Mouse (Mus musculus) left cerebral cortex, adult 2 months (tissue): ENCODE measurements around the gene Sipa1l1. TPM values are rescaled to one million over a fixed set of nuclear protein-coding genes. Genes with fewer than 3 reads are reported as not detected.

Experiments used
- DNase-seq, 2 experiments: peaks; one replicate each; pipeline ENCODE4 v3.0.0; 2021 to 2022; ENCODE audit warnings: low spot score in 2 of 2, mixed read lengths in 1 of 2; ENCODE audit errors: extremely low spot score in 1 of 2
- H3K27ac ChIP-seq: fragments of 200-600 bp; 2 replicates; pipeline ENCODE4 v1.8.1; 2022
- H3K4me3 ChIP-seq: fragments of 200-600 bp; 2 replicates; pipeline ENCODE4 v1.8.1; 2022
- CTCF ChIP-seq: fragments of 200-600 bp; IDR thresholded peaks from 2 replicates; pipeline ENCODE4 v1.8.1; 2022; ENCODE audit warnings: antibody characterized with exemption, mild to moderate bottlenecking, moderate library complexity
- intact Hi-C: fragments of 180-260 bp; cut with DNase I; formaldehyde crosslinking; loops from one replicate; pipeline ENCODE4 v1.15.1; 2025
- total RNA-seq, 2 experiments: library from RNA; stranded (reverse); gene quantifications; 2 replicates each; pipeline ENCODE4 v1.2.3; 2021

The Sipa1l1 gene
- total RNA-seq, 2 experiments from 2014 or later: 311 to 327 TPM

DNA sequence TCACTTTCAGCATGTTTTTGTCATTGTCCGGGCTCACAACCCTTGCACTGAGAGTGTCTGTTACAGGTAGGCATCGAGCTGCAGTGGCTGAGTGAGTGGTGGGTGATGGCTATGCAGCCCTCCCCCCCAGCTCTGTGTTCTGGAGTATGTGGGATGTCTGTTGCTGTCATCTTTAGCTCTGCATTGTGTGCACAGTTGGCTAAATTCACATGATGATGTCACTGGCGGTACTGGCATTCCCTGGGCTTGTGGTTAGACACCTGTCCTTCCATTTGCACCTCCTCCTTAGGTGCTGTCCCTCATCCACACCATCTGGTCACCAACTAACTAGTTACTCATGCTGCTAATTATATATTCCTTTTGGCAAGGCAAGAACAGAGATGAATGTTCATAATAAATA, 218.5 kb downstream of the Sipa1l1 start:
- intact Hi-C loops: loop anchor here (5.0 kb wide), 1 partner anchor 50 kb away; no protein-coding TSS in a partner anchor
- DNase-seq: peak; percentile 47 to 59
- no peak for TF ChIP-seq CTCF
- no peak overlapping the region for H3K4me3 ChIP-seq
- H3K27ac ChIP-seq: peak overlapping the region; percentile 59

DNA sequence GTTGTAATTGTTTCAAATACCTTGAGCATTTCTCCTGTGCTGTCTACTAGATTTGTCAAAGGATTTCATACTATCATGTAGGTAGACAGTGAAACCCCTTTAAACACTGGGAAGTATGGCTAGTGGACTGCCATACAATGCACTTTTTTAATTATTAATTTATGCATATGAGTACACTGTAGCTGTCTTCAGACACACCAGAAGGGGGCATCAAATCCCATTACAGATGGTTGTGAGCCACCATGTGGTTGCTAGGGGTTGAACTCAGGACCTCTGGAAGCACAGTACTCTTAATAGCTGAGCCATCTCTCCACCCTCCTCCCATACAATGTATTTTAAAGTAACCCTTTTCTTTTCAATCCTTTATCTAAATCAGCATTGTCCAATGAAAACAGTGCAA, 219.0 kb downstream of the Sipa1l1 start:
- intact Hi-C loops: loop anchor here (5.0 kb wide), 1 partner anchor 51 kb away; no protein-coding TSS in a partner anchor
- no peak overlapping the region for H3K27ac ChIP-seq
- TF ChIP-seq CTCF: peak; percentile 25
- H3K4me3 ChIP-seq: no peak overlapping the region
- no peak for DNase-seq

DNA sequence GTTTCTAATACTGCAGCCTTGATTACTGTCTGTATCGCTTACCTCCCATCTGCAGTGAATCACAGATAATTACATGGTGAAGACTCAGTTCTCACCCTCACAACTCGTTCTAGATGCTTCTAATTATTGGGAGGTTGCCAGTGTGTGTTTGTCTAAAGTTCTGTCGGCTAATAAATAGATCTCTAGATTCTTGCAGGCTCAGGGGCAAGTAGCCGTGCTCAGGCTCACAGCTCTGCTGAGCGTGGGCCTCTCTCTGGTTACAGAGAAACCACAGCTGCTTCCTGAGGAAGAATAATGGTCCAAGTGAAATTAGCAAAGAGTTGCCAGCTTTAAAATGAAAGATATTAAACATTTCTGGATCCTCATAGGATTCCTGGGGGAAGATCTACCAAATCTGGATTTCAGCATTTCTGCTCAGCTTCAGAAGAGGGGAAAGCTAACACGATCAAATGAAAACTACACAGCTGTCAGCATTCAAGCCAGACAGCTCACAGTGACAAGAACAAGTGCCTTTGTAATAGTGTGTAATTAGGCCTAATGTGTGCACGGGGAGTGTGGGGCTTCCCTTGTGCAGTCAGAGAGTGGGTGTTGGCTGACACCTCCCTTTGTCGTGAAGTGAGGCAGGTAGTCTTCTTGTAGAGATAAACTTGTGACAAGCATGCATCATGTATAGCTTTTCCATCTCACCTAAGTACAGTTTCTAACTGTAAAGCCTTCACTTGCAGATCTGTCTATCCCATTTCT, 225.2 kb downstream of the Sipa1l1 start:
- TF ChIP-seq CTCF: no peak
- Histone ChIP-seq H3K4me3 (no peak overlapping the region), H3K27ac (peak overlapping the region; percentile 9)
- DNase-seq: no peak
- intact Hi-C loops: no loop called here

DNA sequence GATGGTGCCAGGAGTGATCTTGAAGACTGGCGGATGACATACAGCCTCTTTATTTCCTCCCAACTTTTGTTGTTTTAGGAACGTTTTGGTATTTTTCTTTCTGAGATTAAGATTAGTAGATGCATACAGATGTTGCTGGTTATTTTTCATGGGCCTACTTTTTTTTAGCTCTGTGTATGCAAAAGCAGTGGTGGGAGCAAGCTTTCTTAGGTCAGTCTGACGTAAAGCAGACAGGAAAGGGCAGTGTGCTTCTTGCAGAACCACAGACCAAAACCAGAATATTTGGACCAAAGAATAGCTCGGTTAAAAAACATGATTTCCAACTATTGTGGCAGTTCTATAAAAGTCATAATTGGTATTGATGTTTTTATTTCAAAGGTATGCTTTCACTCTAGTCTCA, 226.1 kb downstream of the Sipa1l1 start:
- TF ChIP-seq CTCF: no peak
- Histone ChIP-seq H3K4me3 (no peak overlapping the region), H3K27ac (no peak overlapping the region)
- intact Hi-C loops: no loop called here
- DNase-seq: no peak

DNA sequence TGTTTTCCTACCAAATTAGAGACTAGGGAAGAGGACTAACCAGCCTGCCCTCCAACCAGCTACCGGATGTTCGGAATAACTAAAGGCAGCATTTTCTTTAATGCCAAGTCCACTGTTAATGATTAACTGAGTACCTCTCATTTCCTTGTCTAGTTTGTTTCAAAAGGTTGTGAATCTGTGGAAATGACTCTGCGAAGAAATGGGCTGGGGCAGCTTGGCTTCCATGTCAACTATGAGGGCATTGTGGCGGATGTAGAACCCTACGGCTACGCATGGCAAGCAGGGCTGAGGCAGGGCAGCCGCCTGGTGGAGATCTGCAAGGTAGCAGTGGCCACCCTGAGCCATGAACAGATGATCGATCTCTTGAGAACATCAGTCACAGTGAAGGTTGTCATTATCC, 228.1 kb downstream of the Sipa1l1 start:
- intact Hi-C loops: no loop called here
- Histone ChIP-seq H3K4me3 (no peak overlapping the region), H3K27ac (peak overlapping the region; percentile 50; the same call in 1 of the 2 replicates)
- DNase-seq: no peak
- TF ChIP-seq CTCF: no peak

DNA sequence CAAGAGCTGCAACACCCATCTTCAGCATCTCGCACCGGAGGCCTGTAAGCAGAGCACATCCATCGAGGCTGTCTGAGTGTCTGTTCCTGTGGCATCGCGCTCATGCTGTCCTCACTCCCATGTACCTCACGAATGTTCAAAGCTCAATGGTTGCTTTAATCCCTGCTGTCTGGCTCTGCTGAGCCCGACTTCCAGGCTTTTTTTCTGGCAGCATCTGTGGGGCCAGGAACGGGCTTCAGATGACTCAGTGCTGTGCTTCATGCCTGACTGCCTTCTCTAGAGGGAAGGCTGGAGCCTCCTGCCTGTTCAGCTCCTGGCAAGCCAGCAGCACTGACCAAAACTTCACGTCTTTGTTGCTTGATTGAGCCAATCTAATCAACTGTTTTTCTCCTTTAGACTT, 228.6 kb downstream of the Sipa1l1 start:
- peak in 1 of 2 experiments; percentile 48 for DNase-seq
- H3K4me3 ChIP-seq: no peak overlapping the region
- no peak for TF ChIP-seq CTCF
- intact Hi-C loops: no loop called here
- H3K27ac ChIP-seq: peak overlapping the region; percentile 50; the same call in 1 of the 2 replicates

DNA sequence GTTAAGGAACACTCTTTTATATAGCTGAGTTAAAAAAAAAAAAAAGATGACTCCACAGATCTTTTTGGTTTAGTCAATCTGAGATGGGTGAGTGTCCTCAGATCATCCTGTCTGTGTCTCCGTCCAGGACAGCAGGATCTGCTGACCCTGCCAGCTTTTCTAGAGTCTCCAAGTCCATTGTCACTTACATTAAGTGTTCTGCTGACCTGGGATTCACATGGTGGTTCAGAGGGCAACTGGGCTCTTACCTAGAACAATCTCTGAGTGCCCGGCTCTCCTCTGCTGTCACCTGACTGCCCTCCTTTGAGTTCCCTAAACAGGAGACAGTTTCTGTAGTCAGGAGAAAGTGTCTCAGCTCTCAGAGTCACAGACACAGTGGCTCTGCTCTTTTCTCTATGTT, 229.8 kb downstream of the Sipa1l1 start:
- Histone ChIP-seq H3K27ac (no peak overlapping the region), H3K4me3 (no peak overlapping the region)
- no peak for DNase-seq
- no peak for TF ChIP-seq CTCF
- intact Hi-C loops: no loop called here

DNA sequence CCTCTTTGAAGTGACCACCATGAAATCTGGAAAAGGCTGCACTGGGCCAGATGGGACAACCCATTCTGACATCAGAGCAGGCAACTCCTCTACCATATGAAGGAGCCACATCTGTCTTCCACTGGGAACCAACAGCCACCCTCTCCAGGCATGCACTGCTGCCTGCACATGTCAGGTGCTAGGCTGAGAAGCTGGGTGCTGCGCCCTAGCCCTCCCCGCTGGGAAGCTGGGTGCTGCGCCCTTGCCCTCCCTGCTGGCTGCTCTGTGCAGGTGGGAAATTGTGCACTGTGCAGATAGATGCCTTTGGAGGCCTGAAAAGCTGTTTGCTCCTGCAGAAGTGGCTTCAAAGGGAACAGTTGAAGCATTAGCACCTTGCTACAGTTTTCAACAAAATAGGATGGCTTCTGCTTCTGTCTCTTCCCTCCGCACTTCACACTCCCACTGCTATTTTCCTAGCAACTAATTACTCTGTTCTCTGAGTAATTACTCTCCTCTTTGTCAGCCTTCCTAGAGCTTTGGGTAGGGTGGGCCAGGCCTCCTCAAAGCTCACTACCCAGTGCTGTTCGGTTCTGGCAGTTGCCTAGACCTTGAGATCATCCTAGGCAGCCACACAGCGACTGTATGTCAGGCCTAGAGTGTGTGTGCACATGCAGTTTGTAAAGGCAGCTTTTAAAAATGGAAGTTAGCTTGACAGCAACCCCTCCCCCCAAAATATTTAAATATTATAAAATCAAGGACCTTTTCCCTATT, 231.0 kb downstream of the Sipa1l1 start:
- intact Hi-C loops: no loop called here
- DNase-seq: no peak
- Histone ChIP-seq H3K27ac (peak overlapping the region; percentile 44), H3K4me3 (no peak overlapping the region)
- TF ChIP-seq CTCF: no peak; the same call in 1 of the 2 replicates

DNA sequence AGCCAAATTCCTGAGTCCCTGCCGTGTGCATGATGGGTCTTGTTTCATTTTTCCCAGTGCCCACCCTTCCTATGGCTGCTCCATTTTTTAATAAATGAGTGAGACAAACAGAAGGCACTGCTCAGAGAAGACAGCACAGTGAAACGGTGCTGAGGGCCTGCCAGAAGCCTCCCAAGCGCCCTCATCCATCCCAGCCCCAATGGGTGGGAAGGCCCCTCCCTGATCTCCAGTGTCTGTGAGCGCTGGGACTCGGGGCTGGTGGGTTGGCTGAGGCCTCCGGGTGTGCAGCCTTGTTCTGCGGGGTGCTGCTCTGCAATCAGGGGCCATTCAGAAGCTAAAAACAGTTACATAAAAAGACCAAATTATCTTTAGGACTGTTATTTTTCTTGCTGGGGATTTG, 231.7 kb downstream of the Sipa1l1 start:
- H3K4me3 ChIP-seq: no peak overlapping the region
- TF ChIP-seq CTCF: no peak
- peak overlapping the region; percentile 42 for H3K27ac ChIP-seq
- no peak for DNase-seq
- intact Hi-C loops: no loop called here

DNA sequence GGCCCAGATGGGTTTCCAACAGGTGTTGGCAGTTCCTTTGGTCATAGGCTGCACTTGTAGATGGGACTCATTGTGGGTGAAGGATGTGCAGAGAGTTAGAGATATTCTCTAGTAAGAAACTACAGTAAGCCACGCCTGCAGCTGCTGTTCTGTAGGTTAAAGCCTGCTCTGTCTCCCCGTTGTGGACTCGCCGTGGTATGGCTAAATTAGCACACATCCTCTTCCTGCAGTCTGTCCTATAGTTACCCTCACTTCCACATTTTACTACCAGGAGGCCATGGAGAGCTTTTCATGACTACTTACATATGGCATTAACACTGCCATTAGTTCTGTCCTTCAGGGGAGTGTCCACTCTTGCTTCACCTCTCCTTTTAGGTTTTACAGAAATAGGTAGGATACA, 232.3 kb downstream of the Sipa1l1 start:
- intact Hi-C loops: no loop called here
- TF ChIP-seq CTCF: no peak
- DNase-seq: no peak
- Histone ChIP-seq H3K27ac (peak overlapping the region; percentile 42; the same call in 1 of the 2 replicates), H3K4me3 (no peak overlapping the region)

DNA sequence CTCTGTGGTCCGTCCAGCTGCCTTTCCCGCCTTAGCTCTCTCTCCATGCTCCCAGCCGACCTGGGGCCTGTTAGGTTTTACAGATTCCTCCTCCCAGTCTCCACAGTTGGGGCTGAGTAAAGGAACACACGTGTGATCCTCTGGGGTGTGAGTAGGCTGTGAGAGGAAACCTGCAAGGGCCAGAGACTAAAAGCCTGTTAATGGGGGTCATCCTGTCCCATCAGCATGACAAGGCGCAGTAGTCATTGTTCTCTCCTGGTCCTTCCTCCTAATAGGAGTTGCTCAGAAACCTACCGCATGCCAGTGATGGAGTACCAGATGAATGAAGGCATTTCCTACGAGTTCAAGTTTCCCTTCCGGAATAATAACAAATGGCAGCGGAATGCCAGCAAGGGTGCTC, 233.5 kb downstream of the Sipa1l1 start:
- Histone ChIP-seq H3K4me3 (no peak overlapping the region), H3K27ac (no peak overlapping the region)
- TF ChIP-seq CTCF: no peak
- intact Hi-C loops: no loop called here
- DNase-seq: no peak

DNA sequence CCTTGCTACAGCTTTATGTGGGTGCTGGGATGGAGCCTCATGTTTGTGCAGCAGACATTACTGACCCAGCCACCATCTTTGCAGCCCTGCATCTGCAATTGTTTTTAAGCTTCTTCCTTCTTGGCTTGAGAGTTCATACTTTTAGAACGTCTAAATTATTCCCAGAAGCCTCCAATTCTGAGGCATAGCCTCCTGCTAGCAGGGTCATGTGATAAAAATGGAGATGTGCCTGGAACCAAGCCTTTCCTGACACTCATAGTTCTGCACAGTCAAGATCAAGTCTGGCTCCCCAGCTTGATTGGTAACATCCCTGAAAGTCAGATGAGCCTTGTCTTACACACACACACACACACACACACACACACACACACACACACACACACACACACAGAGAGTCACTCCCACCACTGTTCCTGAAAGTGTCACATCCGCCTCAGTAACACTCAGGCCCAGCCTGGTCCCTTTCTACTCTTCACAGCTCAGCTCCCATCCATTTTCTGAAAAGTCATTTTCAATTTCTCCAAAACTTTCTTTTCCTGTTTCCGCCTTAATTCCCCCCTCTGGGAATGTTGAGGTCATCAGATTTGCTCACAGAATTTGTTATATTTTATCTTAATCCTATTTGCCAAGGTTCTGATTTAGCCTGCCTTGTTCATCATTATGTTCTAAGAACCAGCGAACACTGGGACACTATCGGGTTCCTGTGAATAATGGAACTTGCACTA, 238.6 kb downstream of the Sipa1l1 start:
- no peak for DNase-seq
- peak overlapping the region; percentile 57; the same call in 1 of the 2 replicates for H3K27ac ChIP-seq
- intact Hi-C loops: loop anchor here (5.0 kb wide), 1 partner anchor 235 kb away; no protein-coding TSS in a partner anchor
- no peak overlapping the region for H3K4me3 ChIP-seq
- TF ChIP-seq CTCF: no peak
